Mouse (Mus musculus) hindbrain, embryonic 11.5 days (tissue): ENCODE results near the gene Fchsd2. TPM values are rescaled to one million over a fixed set of nuclear protein-coding genes. Genes with fewer than 3 reads are reported as not detected.

Experiments
- ATAC-seq: fragments of 200-750 bp; cut with Nextera tagmentation; 2 replicates; pipeline ENCODE4 v1.8.0; 2017; ENCODE audit warnings: mild to moderate bottlenecking, moderate TSS enrichment, moderate library complexity; ENCODE audit not compliant: low FRiP score
- DNase-seq: peaks from one replicate; pipeline ENCODE4 v3.0.0-alpha.2; 2015; ENCODE audit warnings: low spot score
- H3K27ac ChIP-seq: fragments of 300-500 bp; sonication (generic); 2 replicates; pipeline ENCODE4 v1.5.1; 2014; ENCODE audit warnings: mild to moderate bottlenecking, low read depth, low read length
- H3K27me3 ChIP-seq: fragments of 300-500 bp; sonication (generic); 2 replicates; pipeline ENCODE4 v1.6.1; 2014; ENCODE audit warnings: mild to moderate bottlenecking, low read length, moderate library complexity, mixed read lengths; ENCODE audit not compliant: control insufficient read depth, insufficient read depth
- H3K36me3 ChIP-seq: fragments of 300-500 bp; sonication (generic); 2 replicates; pipeline ENCODE4 v1.6.1; 2014; ENCODE audit warnings: mild to moderate bottlenecking, low read length, moderate library complexity, mixed read lengths; ENCODE audit not compliant: control insufficient read depth, insufficient read depth
- H3K4me1 ChIP-seq: fragments of 300-500 bp; sonication (generic); replicated peaks from 2 replicates; pipeline ENCODE4 v1.6.1; 2014; ENCODE audit warnings: low read length, mixed read lengths; ENCODE audit not compliant: control insufficient read depth, insufficient read depth
- H3K4me2 ChIP-seq: fragments of 300-500 bp; sonication (generic); replicated peaks from 2 replicates; pipeline ENCODE4 v1.6.1; 2014; ENCODE audit warnings: mild to moderate bottlenecking, low read depth, low read length
- H3K4me3 ChIP-seq: fragments of 300-500 bp; sonication (generic); 2 replicates; pipeline ENCODE4 v1.5.1; 2014; ENCODE audit warnings: low read depth, low read length
- H3K9ac ChIP-seq: fragments of 300-500 bp; sonication (generic); 2 replicates; pipeline ENCODE4 v1.6.1; 2014; ENCODE audit warnings: low read depth, low read length
- H3K9me3 ChIP-seq: fragments of 300-500 bp; sonication (generic); 2 replicates; pipeline ENCODE4 v1.6.1; 2016; ENCODE audit warnings: low read length; ENCODE audit not compliant: control insufficient read depth
- WGBS: fragments of 180-500 bp; shearing (Covaris S2); extraction: QIAGEN DNeasy Blood & Tissue Kit; methylation state at CpG from one replicate; pipeline ENCODE4 v1.1.7; 2014; 5-methylcytosine and 5-hydroxymethylcytosine counted together
- polyA plus RNA-seq: library from polyadenylated mRNA; unstranded; fragments of >200 nt; fragmentation: Nextera tagmentation; extraction: Ambion mirVana; gene quantifications from 2 replicates; pipeline ENCODE4 v1.2.1, GENCODE M21; 2014

The Fchsd2 gene
- polyA plus RNA-seq, 1 experiment from 2014 or later, result 34.5 TPM

DNA sequence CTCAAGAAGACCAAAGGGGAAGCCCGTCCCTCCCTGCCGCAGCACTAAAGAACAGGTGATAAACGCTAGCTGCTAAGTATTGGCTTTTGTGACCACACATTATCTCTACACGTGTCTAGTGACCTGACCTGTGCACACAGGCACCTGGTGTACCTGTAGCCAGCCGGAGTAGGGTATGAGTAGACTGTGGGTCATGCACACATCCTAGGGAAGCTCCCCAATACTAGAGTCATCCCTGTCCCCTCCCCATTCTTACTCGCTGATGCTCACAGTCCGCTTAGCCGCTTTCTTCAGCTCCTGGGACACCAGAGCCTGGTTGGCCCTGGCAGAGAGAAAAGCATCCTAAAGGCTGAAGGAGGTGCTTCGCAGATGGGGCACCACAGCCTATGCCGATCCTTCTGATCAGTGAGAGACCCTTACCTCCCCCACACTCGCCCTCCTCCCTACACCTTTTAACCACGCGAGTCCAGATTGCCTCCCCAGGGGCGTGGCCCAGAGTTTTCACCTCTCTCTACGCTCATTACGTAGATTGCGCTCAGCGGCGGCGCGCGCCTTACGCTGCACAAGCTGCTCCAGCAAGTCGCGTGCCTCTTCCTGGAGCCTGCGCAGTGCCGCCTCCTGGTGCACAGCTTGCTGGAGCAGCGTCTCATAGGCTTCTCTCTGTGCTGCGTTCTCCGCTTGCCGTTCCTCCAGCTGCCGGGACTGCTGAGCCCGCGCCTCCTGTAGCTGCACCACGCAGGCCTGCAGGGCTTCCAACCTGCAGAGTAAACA lies 203.8 kb downstream of the Fchsd2 start:
- Histone ChIP-seq H3K9ac (peak overlapping the region; percentile 44), H3K4me2 (peak overlapping the region; percentile 50), H3K36me3 (no peaks in the 10 kb centered on the region), H3K27me3 (peaks cover 6% of the 10 kb centered on the region; the same call in 1 of the 2 replicates), H3K4me1 (peaks cover 6% of the 10 kb centered on the region; the same call in 1 of the 2 replicates), H3K27ac (no peak overlapping the region), H3K4me3 (peak overlapping the region; percentile 22), H3K9me3 (no peaks in the 10 kb centered on the region)
- WGBS, result 10% methylated on average over 35 of the region's 35 CpGs
- ATAC-seq, result peak; percentile 80
- peak; percentile 87 for DNase-seq

GRCm38 (mm10) chr7:101297023-101297405 lies 204.4 kb downstream of the Fchsd2 start:
- no peak overlapping the region for H3K27ac ChIP-seq
- no peak for DNase-seq
- H3K27me3 ChIP-seq, result peaks cover 6% of the 10 kb centered on the region; the same call in 1 of the 2 replicates
- no peaks in the 10 kb centered on the region for H3K36me3 ChIP-seq
- 21% methylated on average over 8 of the region's 8 CpGs for WGBS
- peak overlapping the region; percentile 22 for H3K4me3 ChIP-seq
- peak overlapping the region; percentile 44 for H3K9ac ChIP-seq
- peaks cover 6% of the 10 kb centered on the region; the same call in 1 of the 2 replicates for H3K4me1 ChIP-seq
- peak overlapping the region; percentile 50 for H3K4me2 ChIP-seq
- ATAC-seq, result no peak; the same call in 1 of the 2 replicates
- no peaks in the 10 kb centered on the region for H3K9me3 ChIP-seq

DNA sequence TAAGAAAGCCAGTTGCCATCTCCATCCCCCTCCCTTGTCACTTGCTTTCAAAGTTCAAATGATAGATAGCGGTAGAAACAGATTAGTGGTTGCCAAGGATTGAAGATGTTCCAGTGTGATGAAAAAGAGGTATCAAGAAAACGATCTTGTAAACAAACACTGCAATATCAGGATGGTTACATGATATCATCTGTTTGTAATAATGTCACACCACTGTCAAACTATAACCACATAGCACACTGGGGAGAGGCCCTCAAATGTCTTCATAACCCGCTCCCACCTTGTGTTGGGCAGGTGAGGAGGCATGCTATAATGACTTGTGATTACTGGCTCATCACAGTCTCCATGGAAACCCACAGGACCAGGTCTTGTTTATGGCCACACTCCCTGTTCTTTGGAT lies 205.7 kb downstream of the Fchsd2 start:
- WGBS, result 87% methylated on average over 3 of the region's 3 CpGs
- no peak overlapping the region for H3K27ac ChIP-seq
- DNase-seq (no peak), ATAC-seq (no peak)
- no peak overlapping the region for H3K9ac ChIP-seq
- H3K4me3 ChIP-seq, result no peak overlapping the region
- no peak overlapping the region for H3K4me2 ChIP-seq
- H3K4me1 ChIP-seq, result peaks cover 6% of the 10 kb centered on the region; the same call in 1 of the 2 replicates
- H3K36me3 ChIP-seq, result no peaks in the 10 kb centered on the region
- H3K27me3 ChIP-seq, result peaks cover 6% of the 10 kb centered on the region; the same call in 1 of the 2 replicates
- H3K9me3 ChIP-seq, result no peaks in the 10 kb centered on the region

DNA sequence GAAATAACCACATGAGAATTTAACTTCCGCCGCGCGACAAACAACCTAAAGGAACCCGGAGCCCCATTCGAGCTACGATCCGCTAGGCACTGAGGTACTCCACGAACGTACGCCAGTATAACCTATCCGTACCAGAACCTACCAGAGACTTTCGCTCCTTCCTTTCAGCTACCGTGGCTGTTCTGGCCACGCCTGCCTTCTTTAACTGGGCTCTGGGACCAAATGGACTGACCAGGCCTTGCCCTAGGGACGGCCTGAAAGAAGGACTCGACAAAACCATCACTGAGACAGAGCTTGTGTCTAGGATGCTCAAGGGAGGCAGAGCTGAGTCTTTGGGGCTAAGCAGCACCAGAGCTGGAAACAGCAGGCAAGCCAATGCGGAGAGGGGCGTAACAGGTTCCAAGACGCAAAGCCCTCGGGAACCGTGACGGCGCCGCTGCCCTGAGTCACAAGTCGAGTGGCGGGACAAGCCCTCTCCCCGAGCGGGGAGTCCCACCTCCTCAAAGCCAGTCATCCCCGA lies 208.8 kb downstream of the Fchsd2 start:
- H3K27ac ChIP-seq, result no peak overlapping the region
- ATAC-seq, result no peak; the same call in 1 of the 2 replicates
- H3K9ac ChIP-seq, result peak overlapping the region; percentile 66
- no peaks in the 10 kb centered on the region for H3K36me3 ChIP-seq
- peak overlapping the region; percentile 53 for H3K4me2 ChIP-seq
- no peak for DNase-seq
- no peaks in the 10 kb centered on the region for H3K9me3 ChIP-seq
- H3K4me1 ChIP-seq, result peaks cover 4% of the 10 kb centered on the region; the same call in 1 of the 2 replicates
- peak overlapping the region; percentile 59 for H3K4me3 ChIP-seq
- peaks cover 6% of the 10 kb centered on the region; the same call in 1 of the 2 replicates for H3K27me3 ChIP-seq
- WGBS, result 1% methylated on average over 30 of the region's 30 CpGs

DNA sequence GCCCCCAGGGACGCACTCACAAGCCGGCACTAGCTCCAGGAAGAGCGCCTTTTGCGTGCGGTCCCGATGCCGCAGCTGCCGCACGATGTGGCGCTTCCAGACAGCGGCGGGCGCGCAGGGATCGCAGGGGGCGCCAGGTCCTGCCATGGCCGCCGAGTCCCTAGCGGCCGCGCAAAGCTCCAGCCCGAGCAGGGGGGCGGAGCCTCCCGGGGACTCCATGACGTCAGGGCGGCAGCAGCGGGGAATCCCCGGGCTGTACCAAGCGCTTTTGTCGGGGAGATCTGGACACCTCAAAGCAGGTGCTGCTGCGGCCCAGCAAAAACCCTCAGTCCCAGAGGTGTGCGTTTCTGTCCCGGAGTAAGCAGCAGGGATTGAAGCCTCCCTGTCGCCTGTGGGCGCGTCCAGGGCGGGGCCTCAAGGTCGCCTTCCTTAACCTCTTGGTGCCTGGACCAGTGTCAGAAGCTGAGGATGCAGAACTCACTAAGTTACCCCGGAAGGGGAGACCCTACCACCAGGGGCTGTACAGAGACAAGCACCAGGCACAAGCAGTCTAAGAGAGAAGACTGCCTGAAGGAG lies 209.3 kb downstream of the Fchsd2 start, which contains the start of gene Atg16l2:
Atg16l2 (minus strand) TSS at position 371 of the 576 bp plus-strand sequence.
- DNase-seq (peak; percentile 95), ATAC-seq (peak; percentile 96)
- under 1% methylated on average over 38 of the region's 39 CpGs for WGBS
- Histone ChIP-seq H3K4me2 (peak within 1 kb of the TSS; percentile 53), H3K27me3 (peaks cover 6% of the 10 kb centered on the region; the same call in 1 of the 2 replicates), H3K4me1 (peaks cover 3% of the 10 kb centered on the region; the same call in 1 of the 2 replicates), H3K27ac (no peak within 1 kb of the TSS), H3K9ac (peak within 1 kb of the TSS; percentile 66), H3K4me3 (peak within 1 kb of the TSS; percentile 59), H3K36me3 (no peaks in the 10 kb centered on the region), H3K9me3 (no peaks in the 10 kb centered on the region)

- no peaks in the 10 kb centered on the region for H3K36me3 ChIP-seq
- 22% methylated on average over 7 of the region's 7 CpGs for WGBS
- no peak overlapping the region for H3K27ac ChIP-seq
- H3K4me1 ChIP-seq, result 0 out of 2 replicates have a peak, but pooled peaks cover 2% of the 10 kb centered on the region
- no peaks in the 10 kb centered on the region for H3K9me3 ChIP-seq
- peak overlapping the region; percentile 59 for H3K4me3 ChIP-seq
- H3K9ac ChIP-seq, result 0 out of 2 replicates have a peak overlapping the region, but pooled peaks have one; percentile 66
- H3K4me2 ChIP-seq, result peak overlapping the region; percentile 53
- DNase-seq (no peak), ATAC-seq (no peak)
- peaks cover 4% of the 10 kb centered on the region; the same call in 1 of the 2 replicates for H3K27me3 ChIP-seq
Measured at GRCm38 (mm10) chr7:101302691-101303090, 210.0 kb downstream of the Fchsd2 start.

DNA sequence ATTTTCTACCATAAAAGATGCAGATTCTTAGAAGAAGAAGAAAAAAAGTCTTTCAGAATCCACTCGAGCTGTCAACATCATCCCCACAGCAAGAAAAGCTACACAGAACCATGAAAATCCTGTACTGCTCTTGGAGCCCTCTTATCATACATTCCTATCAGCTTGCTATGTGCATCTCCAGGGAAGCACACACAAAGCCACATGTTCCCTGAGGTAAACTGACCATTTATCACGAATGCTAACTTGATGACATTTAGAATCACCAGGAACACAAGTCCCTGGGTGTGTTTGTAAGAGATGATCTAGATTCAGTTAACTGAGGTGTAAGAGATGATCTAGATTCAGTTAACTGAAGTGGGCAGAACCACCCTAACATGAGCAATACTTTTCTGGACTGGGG lies 214.2 kb downstream of the Fchsd2 start:
- no peaks in the 10 kb centered on the region for H3K27me3 ChIP-seq
- DNase-seq (no peak), ATAC-seq (no peak)
- H3K9ac ChIP-seq, result no peak overlapping the region
- no peak overlapping the region for H3K27ac ChIP-seq
- no peak overlapping the region for H3K4me3 ChIP-seq
- H3K9me3 ChIP-seq, result no peaks in the 10 kb centered on the region
- H3K36me3 ChIP-seq, result no peaks in the 10 kb centered on the region
- H3K4me1 ChIP-seq, result no peaks in the 10 kb centered on the region
- WGBS, result 52% methylated on average over 2 of the region's 2 CpGs
- no peak overlapping the region for H3K4me2 ChIP-seq

DNA sequence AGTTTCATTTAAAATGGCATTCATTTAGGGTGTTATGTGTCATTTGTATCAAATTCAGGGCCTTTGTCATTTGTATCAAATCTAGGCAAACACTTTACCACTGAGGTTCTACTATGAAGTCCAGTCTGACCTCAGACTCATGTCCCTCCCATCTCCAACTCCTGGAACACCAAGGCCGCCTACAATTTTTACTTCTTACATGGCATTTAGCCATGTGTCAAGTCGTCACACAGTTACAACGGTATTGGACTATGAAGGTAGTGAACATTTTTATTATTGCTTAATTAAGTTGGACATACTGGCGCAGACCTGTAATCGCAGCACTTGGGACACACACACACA lies 217.3 kb downstream of the Fchsd2 start:
- no peaks in the 10 kb centered on the region for H3K9me3 ChIP-seq
- H3K4me2 ChIP-seq, result peak overlapping the region; percentile 35
- WGBS, result 48% methylated on average over 5 of the region's 5 CpGs
- H3K27ac ChIP-seq, result no peak overlapping the region
- DNase-seq, result no peak
- ATAC-seq, result no peak; the same call in 1 of the 2 replicates
- H3K9ac ChIP-seq, result peak overlapping the region; percentile 62; the same call in 1 of the 2 replicates
- H3K4me3 ChIP-seq, result peak overlapping the region; percentile 49
- no peaks in the 10 kb centered on the region for H3K36me3 ChIP-seq
- no peaks in the 10 kb centered on the region for H3K27me3 ChIP-seq
- H3K4me1 ChIP-seq, result no peaks in the 10 kb centered on the region
